Mouse (Mus musculus) embryonic stem cell, embryonic (primary cell): ENCODE results near the gene Fmnl1.

ENCODE experiments used
- CTCF ChIA-PET, 4 experiments: fragments of 300-600 bp in 2 of 4; fragments of 350-600 bp in 2 of 4; sonication (Branson Sonifier 250); formaldehyde crosslinking; loops; one replicate each; lab custom pipeline; 2022; ENCODE audit warnings: inconsistent platforms in 2 of 4; lab: Charles Lee
- POLR2A ChIA-PET, 4 experiments: fragments of 300-600 bp in 2 of 4; fragments of 350-600 bp in 2 of 4; sonication (Branson Sonifier 250); formaldehyde crosslinking; loops; one replicate each; lab custom pipeline; 2022; ENCODE audit warnings: antibody characterized with exemption in 4 of 4, inconsistent platforms in 1 of 4; lab: Charles Lee

Gene Fmnl1

DNA sequence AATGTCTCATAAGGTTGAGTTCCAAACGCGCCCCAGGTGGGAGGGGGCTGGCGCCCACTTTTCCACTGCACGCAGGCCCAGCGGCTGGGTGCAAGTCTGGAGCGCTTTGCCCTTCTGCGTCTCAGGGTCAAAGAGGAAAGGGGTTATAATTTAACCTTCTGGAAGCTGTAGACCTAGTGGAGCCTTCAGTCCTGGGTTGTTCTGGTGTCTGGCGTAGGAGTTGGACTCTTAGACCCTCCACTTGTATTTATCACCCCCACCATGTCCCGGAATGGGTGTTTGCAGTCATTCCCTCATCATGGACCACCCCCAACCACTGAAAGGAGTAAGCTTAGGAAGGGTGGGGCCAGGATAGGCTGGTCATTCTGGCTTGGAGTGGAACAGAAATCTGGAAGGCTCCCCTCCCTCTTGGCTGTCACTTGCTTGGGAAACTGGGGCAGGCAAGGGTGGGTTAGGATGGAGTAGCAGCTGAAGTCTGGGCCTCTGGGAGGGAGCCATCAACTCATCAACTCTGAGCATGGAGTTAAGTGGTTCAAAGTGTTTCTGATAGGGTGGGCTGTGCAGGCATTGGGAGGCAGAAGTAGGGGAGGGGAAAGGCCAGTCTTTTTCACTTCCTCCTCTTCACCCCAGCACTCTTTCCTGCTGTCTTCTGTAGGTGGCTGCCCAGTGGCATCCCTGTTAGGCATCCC, 940 bp downstream of the Fmnl1 start:
- ChIA-PET POLR2A (interaction anchor here in 3 of 4 experiments (0.6 to 5.4 kb wide), 14 partner anchors 8 to 243 kb away, joined by 3 to 39 read pairs (median 4); partner anchors contain the start of genes Hexim1 (in 2 of the 3), Acbd4 (in 1 of the 3), Hexim2 (in 1 of the 3) and Map3k14 (in 1 of the 3)), CTCF (interaction anchor here in 3 of 4 experiments (0.5 to 3.8 kb wide), 11 partner anchors 10 to 160 kb away, joined by 3 to 43 read pairs (median 4); no protein-coding TSS in a partner anchor)

DNA sequence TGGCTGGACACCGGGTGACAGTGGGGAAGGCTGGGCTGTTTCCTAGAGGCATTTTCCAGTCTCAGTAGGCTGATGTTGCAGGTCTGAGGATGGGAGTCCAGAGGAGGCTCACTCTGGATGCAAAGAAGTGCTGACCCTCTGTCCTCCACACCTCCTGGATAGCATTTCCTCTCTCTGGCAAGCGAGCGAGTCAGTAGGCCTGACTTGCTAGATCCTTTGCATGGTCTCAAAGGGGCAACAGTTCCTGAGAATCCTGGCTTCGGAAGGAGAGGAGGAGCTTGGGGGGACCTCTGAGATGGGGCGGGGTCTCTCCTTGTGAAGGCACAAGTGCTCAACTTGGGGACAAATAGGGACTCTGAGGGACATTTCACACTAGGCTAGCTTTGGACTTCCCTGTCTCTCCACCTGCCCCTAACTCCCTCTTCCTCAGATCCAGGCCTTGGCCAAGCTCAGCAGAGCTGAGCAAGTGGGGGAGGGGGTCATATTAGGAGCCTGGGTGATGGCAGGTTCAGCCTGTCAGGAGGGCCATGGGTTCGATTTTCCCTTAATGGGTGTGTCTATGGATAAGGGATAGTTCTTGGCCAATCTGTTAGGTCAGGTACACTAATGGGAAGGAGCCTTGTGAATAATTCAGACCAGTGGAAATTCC, 1.6 kb downstream of the Fmnl1 start:
- CTCF ChIA-PET = interaction anchor here in 2 of 4 experiments (0.5 to 1.6 kb wide), 5 partner anchors 13 to 22 kb away, joined by 3 to 7 read pairs (median 4); no protein-coding TSS in a partner anchor
- POLR2A ChIA-PET = interaction anchor here in 3 of 4 experiments (0.5 to 5.4 kb wide), 10 partner anchors 9 to 142 kb away, joined by 3 to 39 read pairs (median 3); partner anchors contain the start of gene Hexim1 (in 2 of the 3)

DNA sequence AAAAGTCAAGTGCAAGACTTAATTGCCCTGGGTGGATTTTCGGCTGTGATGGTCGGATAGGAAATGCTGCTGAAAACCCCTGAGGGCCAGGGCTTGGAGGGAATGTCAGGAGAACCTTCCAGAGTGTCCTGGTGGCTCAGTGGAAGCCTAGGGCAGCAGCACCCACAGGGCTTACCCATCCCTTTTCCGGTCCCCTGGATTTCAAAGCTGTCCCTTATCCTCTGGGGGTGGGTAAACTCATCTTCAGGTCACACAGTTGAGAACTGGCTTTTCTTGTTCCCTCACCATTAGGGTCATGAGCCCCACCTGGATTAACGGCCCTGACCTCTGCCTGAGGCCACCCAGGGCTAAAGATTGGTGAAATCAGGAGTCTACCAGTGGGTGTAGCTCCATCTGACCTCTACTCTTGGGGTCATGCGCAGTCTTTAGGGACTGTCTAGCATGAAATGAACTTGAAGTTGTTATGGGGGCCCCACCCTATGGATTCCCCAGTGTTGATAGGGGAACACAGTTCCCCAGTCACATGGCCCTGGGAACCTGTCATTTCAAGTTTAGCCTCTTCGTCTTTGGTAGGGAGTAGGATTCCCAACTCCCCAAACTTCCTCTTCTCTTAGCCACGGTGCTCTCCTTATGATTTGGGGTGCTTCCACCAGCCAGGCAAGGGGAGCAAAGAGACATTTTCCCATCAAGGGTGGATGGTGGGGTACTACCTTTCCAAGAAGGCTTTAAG, 2.3 kb downstream of the Fmnl1 start:
- ChIA-PET POLR2A (interaction anchor here in 3 of 4 experiments (0.5 to 5.4 kb wide), 12 partner anchors 10 to 141 kb away, joined by 3 to 39 read pairs (median 6); partner anchors contain the start of genes Hexim1 (in 2 of the 3) and Hexim2 (in 1 of the 3)), CTCF (interaction anchor here in 2 of 4 experiments (0.5 to 2.6 kb wide), 6 partner anchors 12 to 475 kb away, joined by 3 to 15 read pairs (median 4); no protein-coding TSS in a partner anchor)

DNA sequence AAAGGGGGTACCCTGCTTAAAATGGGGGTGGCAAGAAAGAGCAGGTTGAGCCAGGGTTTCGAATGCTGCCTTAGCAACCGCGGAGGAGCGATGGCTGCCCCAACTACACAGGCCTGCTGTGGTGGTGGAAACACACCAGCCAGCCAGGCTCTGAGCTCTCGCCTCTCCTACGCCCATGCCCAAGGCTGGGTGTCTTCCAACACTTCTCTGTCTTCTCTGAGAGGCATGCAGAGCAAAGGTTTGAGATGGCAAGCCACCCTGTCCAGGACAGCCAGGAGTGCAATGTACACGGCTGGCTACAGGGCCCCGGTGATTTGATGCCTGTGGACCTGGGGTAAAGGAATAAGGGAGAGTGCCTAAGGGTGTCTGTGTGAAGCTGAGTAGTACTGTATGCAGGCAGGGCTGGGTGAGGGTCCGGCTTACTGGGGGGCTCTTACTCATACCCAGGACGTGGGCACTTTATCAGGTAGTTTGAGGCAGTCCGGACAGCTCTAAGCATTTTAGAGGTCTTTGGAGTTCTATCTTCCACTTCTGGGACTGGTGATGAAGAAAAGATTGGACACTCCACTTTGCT, 3.0 kb downstream of the Fmnl1 start:
- CTCF ChIA-PET = interaction anchor here in 2 of 4 experiments (0.5 to 2.6 kb wide), 9 partner anchors 10 to 475 kb away, joined by 3 to 15 read pairs (median 4); no protein-coding TSS in a partner anchor
- POLR2A ChIA-PET = interaction anchor here in 3 of 4 experiments (0.7 to 5.4 kb wide), 11 partner anchors 14 to 62 kb away, joined by 3 to 39 read pairs (median 13); partner anchors contain the start of genes Hexim1 (in 2 of the 3) and Hexim2 (in 1 of the 3)

GRCm38 (mm10) chr11:103174411-103174832, 3.5 kb downstream of the Fmnl1 start:
- POLR2A ChIA-PET = interaction anchor here in 3 of 4 experiments (0.7 to 5.4 kb wide), 18 partner anchors 9 to 192 kb away, joined by 3 to 39 read pairs (median 4); partner anchors contain the start of genes Hexim1 (in 3 of the 3), 1700023F06Rik (in 1 of the 3) and Hexim2 (in 1 of the 3)
- CTCF ChIA-PET = interaction anchor here (0.5 to 2.6 kb wide), 20 partner anchors 10 to 642 kb away, joined by 3 to 15 read pairs (median 4); no protein-coding TSS in a partner anchor

- POLR2A ChIA-PET = interaction anchor here in 3 of 4 experiments (0.7 to 5.4 kb wide), 22 partner anchors 9 to 191 kb away, joined by 3 to 39 read pairs (median 4); partner anchors contain the start of genes Hexim1 (in 3 of the 3), 1700023F06Rik (in 1 of the 3) and Hexim2 (in 1 of the 3)
- CTCF ChIA-PET = interaction anchor here (0.5 to 2.6 kb wide), 23 partner anchors 10 to 642 kb away, joined by 3 to 15 read pairs (median 3); no protein-coding TSS in a partner anchor
Observed at GRCm38 (mm10) chr11:103174891-103175391, 4.0 kb downstream of the Fmnl1 start.

DNA sequence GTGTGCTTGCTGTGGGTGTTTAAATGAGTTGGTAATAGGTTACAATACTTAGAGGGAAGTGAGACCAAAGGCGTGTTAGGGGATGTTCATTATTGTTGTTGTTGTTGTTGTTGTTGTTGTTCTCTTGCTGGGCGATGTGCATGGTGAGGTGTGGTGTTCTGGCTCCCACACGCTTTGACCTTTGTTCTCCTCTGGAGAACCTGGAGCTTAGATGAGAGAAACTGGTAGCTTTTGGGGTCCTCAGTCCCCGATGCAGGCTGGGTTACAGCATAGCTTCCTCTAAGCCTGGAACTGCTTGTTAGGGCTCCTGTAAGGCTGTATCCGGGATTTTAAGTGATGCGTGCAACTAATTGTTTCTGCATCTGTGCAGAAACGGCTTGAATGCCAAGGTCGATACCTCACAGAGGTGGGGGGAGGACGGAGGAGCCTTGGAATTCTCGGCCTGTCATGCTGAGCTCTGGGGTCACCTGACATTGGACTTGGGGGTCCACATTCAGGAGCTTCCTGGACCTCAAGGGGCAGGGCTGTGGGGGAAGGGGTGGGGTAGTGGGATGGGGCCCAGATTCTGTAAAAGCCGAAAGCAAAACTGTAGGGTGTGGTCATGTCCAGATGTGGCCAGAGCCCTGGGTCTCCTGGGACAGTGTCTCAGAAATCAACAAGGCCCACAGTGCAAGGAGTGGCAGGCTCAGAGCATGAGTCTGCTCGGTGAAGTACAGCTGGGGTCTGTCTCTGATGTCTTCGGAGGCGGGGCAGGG, 5.0 kb downstream of the Fmnl1 start:
- ChIA-PET POLR2A (interaction anchor here in 3 of 4 experiments (0.6 to 5.4 kb wide), 23 partner anchors 8 to 1135 kb away, joined by 3 to 39 read pairs (median 5); partner anchors contain the start of genes Hexim1 (in 3 of the 3), 1700023F06Rik (in 1 of the 3) and Hexim2 (in 1 of the 3)), CTCF (interaction anchor here (0.5 to 3.5 kb wide), 16 partner anchors 9 to 878 kb away, joined by 3 to 15 read pairs (median 4); no protein-coding TSS in a partner anchor)

DNA sequence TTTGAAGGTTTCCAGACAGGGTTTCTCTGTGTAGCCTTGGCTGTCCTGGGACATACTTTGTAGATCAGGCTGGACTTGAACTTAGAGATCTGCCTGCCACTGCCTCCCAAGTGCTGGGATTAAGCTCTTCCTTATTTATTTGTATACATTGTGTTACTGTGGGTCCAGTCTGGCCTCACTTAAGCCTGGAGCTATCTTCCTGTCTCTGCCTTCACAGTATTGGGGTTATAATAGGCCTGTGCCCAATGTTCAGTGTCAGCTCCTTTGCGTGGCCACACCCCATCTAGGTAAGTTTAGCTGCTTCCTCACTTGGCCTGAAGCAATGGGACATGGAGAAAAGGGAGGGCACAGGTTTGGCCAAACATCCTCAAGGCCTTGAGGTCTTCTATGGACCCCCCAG, 5.6 kb downstream of the Fmnl1 start:
- ChIA-PET POLR2A (interaction anchor here in 2 of 4 experiments (0.8 to 5.4 kb wide), 11 partner anchors 9 to 64 kb away, joined by 3 to 39 read pairs (median 5); partner anchors contain the start of genes Hexim1 (in 2 of the 2) and Hexim2 (in 1 of the 2)), CTCF (interaction anchor here in 3 of 4 experiments (1.1 to 3.5 kb wide), 6 partner anchors 8 to 56 kb away, joined by 4 to 9 read pairs (median 4); no protein-coding TSS in a partner anchor)

GRCm38 (mm10) chr11:103177216-103177615, 6.3 kb downstream of the Fmnl1 start:
- POLR2A ChIA-PET = interaction anchor here in 2 of 4 experiments (1.2 to 3.5 kb wide), 5 partner anchors 11 to 65 kb away, joined by 4 to 17 read pairs (median 8); partner anchors contain the start of gene Hexim1 (in 2 of the 2)
- CTCF ChIA-PET = interaction anchor here in 2 of 4 experiments (1.2 to 3.5 kb wide), 3 partner anchors 8 to 56 kb away, joined by 4 to 9 read pairs (median 8); no protein-coding TSS in a partner anchor

DNA sequence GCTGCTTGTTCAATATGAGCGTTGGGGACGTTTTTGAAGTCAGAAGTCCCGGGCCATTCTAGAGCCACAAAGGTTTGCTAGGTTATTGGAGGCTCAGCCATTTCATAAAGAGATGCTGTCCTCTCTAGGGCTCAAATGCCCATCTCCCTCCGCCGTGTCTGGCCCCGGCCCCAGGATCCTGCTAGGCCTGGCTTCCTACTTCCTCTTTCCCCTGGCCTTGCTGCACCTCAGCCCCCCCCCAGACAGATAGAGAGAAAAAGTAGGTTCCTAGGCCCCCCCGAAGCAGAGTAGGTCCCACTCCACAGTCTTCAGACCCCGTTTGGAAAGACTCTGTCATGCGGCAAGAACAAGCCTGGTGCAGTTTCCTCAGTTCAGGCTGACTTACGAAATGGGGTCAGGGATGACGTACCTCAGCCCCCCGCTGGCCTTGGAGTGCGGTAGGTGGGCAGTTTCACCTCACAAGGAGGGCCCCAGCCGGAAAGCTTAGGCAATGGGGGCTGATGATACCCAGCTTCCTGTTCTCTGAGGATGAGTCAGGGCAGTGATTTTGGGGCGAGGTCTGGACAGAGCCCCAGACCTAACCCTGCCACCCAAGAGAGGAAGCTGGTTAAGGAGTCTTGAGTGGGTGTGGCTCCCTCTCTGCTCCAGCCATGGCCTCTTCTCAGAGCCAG, 7.0 kb downstream of the Fmnl1 start:
- ChIA-PET POLR2A (interaction anchor here in 2 of 4 experiments (0.6 to 3.1 kb wide), 7 partner anchors 19 to 76 kb away, joined by 3 to 9 read pairs (median 4); partner anchors contain the start of genes Hexim1 (in 2 of the 2), Acbd4 (in 1 of the 2) and Plcd3 (in 1 of the 2)), CTCF (interaction anchor here in 1 of 4 experiments (3.5 kb wide), 1 partner anchor 15 kb away, joined by 9 read pairs; no protein-coding TSS in a partner anchor)

- ChIA-PET POLR2A (interaction anchor here in 3 of 4 experiments (0.6 to 3.1 kb wide), 9 partner anchors 20 to 77 kb away, joined by 3 to 9 read pairs (median 4); partner anchors contain the start of genes Hexim1 (in 2 of the 3), Acbd4 (in 1 of the 3) and Plcd3 (in 1 of the 3)), CTCF (interaction anchor here in 2 of 4 experiments (0.6 to 3.5 kb wide), 2 partner anchors 14 to 239 kb away, joined by 9 to 11 read pairs; no protein-coding TSS in a partner anchor)
Observed at GRCm38 (mm10) chr11:103178748-103179147, 7.8 kb downstream of the Fmnl1 start.

- ChIA-PET CTCF (interaction anchor here in 2 of 4 experiments (0.7 to 1.4 kb wide), 2 partner anchors 11 to 12 kb away, joined by 3 read pairs; no protein-coding TSS in a partner anchor), POLR2A (interaction anchor here in 1 of 4 experiments (0.6 kb wide), 1 partner anchor 57 kb away, joined by 4 read pairs; no protein-coding TSS in a partner anchor)
Observed at GRCm38 (mm10) chr11:103180426-103180825, 9.5 kb downstream of the Fmnl1 start.

DNA sequence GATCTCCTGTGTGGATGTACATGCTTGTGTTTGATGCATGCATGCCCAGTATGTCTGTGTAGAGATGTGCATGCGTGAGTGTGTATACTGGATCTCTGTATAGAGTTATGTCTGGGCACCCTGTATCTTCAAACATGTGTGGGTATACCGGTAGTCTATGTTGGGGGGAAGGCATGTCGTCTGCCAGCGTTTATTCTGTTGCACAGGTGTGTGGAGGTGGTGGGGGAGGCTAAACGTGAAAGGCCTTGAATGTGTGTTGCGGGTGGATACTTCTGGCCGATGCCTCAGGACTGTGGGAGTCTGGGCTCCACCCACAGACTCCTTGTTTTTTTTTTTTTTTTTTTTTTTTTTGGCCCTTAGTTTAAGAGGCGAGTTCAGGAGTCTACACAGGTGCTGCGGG, 10.4 kb downstream of the Fmnl1 start:
- POLR2A ChIA-PET = interaction anchor here in 3 of 4 experiments (0.7 to 1.6 kb wide), 7 partner anchors 10 to 69 kb away, joined by 3 to 12 read pairs (median 3); partner anchors contain the start of genes Fmnl1 (in 1 of the 3) and Hexim1 (in 1 of the 3)
- CTCF ChIA-PET = interaction anchor here in 2 of 4 experiments (0.7 to 1.4 kb wide), 5 partner anchors 12 to 152 kb away, joined by 3 to 8 read pairs (median 4); no protein-coding TSS in a partner anchor

- POLR2A ChIA-PET = interaction anchor here (0.6 to 1.6 kb wide), 9 partner anchors 9 to 101 kb away, joined by 3 to 12 read pairs (median 3); partner anchors contain the start of genes Fmnl1 (in 1 of the 4) and Hexim1 (in 1 of the 4)
- CTCF ChIA-PET = interaction anchor here in 2 of 4 experiments (0.6 to 1.2 kb wide), 5 partner anchors 13 to 306 kb away, joined by 3 to 8 read pairs (median 4); no protein-coding TSS in a partner anchor
Observed at GRCm38 (mm10) chr11:103181911-103182310, 11.0 kb downstream of the Fmnl1 start.
